Mouse (Mus musculus): ENCODE measurements around the gene Vegfa. TPM values are rescaled to one million over a fixed set of nuclear protein-coding genes. Genes with fewer than 3 reads are reported as not detected.
A peak's percentile ranks its signal among the peaks of the same experiment; 100 is the strongest.

The Vegfa gene
- not detected for polyA plus RNA-seq (2017; shearing (Covaris generic))

DNA sequence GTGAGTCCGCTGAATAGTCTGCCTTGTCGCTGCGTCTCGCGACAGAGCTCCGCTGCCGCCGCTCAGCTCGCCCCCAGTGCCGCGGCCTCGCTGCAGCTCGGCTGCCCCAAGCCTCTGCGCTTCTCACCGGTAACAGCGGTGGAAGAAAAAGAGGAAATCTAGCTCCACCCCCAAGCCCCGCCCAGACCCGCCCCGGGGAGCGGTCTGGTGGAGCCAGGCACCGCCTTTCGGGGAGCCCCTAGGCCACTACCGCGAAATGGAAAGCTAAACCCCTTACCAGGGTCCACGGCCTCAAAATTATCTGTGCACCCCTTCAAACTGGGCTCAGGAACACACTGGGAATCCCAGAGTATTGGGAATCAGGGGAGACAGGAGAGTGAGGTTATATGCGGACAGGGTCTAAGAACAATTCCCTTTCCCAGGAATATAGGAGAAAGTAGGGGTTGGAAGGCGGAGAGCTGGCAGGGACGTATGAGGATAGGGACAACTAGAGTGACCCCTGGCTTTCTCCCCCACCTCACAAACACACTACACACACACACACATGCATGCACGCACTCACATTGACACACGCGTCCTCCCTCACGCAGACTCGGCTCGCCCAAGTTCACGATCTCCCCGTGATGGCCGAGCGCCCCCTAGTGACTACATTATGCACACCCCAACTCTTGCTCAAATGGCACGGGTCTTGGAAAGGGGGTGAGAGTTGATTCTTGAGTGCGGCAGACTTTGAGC is at the start of gene Vegfa:
Gene Vegfa, minus strand, starts transcription at position 113 of the 735 bp plus-strand sequence.
- ATAC-seq = peak; percentile 73

DNA sequence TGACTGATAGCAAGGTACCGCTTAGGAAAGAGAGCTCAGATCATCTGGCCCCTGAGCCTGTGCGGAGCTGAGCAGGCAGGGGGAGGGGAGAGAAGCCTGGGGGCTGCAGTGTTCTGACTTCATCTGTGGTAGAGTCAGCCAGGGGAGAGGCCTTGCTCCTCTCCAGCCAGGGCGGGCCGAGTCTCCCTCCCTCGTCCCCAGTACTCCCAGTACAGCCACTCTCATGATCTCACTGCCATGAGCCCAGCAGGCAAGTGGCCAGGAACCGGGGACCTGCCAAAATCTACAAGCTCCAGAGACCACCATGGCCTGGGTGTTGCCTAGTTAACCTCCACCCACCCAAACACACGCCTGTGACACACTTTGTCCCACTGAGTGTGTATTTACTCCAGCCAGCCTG is 49.5 kb upstream of the Vegfa start:
- no peak for ATAC-seq

DNA sequence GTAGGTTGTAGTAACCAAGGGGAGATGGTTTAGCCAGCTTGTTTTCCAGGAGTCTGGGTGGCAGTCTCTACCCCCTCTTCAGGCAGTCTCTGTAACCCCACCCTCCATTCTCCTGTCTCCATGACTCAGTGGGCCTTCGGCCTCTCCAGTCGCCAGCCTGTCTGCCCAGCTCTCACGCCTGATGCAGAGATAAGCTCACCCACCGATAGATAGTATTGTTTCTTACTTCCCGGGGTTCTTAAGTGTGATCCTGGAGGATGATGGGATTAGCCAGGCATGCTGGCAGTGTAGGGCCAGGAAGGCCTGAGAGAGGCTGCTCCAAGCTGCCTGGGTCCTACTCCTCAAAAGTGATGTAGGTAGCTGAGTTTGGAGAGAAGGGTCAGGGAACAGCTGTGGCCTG is 48.9 kb upstream of the Vegfa start:
- no peak for ATAC-seq

DNA sequence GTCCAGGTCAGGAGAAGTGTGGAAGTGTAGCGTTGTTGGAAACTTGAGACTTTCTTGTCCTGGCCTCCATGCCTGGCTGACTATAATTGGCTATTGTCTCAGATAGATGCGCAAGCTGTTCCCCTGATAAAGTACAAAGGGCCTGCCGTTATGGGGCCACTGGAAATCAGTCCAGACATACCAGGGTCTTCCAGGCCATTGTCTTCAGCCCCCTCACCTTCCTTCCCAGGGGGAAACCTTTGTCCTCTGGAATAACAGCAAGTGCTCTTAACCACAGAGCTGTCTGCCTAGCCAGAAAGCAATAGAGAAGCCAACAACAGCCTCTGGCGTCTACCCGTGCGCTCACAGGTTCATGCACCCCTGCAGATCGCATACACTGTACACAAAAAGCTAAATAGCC is 48.2 kb upstream of the Vegfa start:
- no peak for ATAC-seq

DNA sequence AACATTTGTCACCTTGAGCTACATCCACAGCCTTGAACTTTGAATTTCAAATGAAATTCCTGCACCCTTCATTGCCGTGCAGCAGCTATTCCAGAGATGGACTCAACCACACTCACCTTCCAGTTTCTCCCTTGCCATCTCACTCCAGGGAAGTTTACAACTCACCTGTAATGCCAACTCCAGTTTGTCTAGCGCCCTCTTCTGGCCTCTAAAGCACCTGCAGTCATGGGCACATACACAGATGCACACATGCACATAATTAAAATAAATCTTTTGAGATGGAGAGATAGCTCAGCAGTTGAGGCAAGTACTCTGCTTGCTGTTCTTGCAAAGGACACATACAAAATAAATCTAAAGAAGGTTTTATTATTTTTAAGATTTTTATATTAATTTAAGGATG is 46.9 kb upstream of the Vegfa start:
- ATAC-seq = no peak

DNA sequence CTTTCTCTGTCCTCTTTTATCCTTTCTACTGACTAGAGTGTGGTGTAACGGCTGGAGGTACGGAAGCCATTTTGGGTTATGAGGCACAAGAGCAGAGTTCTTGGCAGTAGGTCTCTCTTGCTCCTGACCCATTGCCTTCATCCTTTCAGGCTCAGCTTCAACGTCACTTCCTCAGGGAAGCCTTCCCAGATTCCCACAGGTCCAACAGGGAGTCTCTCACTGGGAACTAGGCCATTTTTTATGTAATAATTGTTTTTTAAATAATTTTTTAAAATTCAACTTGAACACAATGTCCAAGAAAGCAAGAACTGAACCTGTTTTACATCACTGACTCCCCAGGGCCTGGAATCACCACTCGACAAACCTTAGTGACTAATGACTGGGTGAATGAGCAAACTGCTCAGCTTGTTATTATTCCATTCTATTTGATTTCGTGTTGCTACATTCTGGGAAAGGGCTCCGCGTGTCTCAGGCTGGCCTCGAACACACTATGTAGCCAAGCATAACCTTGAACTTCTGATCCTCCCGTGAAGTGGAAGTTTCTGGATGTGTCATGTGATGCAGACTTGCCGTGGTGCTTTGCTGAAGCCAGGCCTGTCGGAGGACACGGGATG is 45.9 kb upstream of the Vegfa start:
- ATAC-seq = no peak

DNA sequence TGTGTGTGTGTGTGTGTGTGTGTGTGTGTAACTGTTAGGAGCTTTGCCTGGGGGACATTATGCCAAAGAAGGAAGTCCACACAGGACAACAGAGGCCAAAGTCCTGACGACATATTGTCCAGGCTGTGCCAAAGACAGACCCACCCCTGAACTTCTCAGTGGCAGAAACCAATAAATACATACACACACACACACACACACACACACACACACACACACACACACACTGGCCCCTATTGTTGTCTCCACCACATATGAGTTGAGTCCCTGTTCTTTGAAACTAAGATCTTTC is 44.0 kb upstream of the Vegfa start:
- no peak for ATAC-seq

DNA sequence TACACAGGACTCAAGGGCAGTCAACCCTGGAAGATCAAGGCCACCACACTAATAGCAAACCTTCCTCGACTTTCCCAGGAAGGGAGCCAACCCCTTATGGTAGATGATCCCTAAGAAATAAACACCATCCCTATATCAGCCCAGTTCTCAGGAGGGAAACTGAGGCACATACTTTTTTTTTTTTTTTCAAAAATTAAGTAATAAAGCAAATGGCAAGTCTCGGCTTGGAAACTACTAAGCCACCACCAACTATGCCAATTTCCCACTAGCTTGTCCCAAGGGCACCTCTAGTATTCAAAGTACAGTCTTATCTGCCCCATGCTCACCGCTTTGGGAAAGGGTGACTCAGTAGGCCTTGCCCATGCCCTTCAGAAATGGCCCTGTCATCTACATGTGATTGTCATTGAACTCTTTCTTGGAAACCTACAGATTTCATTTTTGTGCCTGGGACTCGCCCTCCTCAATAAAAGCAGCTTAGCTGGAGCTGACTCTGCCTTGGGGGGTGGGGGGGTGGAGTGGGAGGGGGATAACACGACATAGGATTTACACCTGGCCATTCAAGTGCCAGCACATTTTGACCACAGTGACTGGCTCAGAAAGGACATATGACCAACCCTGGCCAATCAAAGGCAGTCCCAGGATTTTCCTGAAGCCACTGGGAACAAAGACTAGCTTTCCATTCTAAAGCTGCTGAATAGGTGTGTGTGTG is 43.5 kb upstream of the Vegfa start:
- no peak for ATAC-seq

DNA sequence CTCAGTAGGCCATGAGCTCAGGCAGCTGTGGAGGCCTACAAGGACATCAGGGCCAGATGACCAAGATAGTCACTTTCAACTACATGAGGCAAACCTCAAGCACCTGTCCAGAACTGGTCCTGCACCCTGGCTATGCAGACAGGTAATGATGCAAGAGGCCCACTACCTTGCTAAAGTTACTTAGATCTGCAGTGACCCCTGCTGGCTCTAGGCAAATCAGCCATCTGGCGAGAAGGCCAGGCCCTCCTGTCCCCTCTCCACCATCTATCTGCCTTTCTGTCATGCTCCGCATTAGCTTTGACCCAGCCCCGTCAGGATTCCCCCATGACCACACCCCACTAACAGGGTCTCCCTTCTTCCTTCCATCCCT is 42.9 kb upstream of the Vegfa start:
- ATAC-seq = no peak

DNA sequence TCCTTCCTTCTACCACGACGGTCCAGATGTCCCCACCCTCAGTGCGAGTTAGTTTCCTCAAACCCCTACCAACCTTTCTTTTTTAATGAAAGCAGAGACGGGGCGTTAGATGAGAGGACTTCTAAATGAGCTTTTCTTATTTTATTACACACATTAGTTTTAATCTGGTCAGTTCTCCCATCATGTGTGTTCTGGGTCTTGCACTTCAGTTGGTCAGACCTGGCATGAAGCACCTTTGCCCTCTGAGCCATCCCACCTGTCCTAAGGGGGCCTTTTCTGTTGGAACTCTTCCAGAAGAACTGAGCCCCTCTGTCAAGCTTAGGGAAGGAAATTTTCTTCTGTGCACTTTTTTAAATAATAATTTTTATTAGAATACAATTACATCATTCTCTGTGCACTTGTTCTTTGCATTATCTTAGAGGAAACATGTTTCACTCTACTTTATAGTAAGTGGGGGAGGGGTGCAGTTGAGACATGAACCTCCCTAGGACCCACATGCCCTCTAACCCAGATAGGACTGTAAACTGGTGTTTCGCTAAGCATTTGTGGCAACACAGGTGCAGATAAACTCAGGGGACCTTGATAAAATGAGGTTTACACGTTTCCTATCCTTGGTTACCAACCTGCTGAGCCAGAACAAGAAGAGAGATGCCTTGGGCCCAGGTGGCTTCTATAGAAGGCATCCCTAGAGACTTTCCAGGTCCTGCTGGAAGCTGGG is 42.4 kb upstream of the Vegfa start:
- no peak for ATAC-seq

DNA sequence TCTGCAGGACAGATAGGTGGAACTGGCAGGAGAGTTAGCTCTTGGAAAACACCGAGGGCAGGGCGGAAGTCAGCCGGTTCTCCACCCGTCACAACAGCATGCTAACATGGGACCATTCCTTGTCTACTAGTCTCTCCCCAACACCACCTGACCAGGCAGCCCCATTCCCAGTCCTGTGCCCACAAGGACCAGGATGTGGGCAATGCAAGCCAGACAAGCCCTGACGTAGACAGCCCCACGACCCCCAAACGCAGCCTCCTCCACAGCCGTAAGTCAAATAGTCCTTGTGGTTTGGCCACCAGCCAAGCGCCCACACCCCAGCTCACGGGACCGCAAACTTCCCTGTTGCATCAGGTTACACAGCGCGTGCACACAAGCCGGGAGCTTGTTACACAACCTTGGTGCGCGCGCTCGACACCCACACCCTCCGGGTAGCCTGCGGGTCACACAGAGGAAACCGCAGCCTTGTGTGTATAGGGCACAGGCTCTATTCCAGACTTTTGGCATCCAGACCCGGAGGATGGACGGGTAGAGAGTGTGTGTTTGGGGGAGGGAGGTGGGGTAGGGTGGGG is 41.6 kb upstream of the Vegfa start:
- peak; percentile 80 for ATAC-seq

DNA sequence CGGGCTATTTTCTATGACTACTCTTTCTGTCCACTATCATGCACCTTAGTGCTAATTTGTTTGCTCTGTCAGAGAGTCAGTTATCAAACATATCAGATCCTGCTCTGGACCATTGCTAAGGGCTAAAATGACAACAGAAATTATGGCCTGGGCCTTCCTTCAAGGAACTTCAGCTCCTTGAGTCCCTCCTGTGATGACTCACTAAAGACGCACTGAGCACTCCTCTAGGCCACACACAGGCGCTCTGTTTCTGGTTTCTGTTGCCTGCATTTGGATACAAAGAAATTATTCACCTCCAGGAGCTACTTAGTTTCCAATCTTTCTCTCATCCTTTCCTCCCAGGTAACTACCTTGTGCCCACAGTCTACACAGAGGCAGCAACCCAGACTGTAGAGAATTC is 39.4 kb upstream of the Vegfa start:
- ATAC-seq = no peak

DNA sequence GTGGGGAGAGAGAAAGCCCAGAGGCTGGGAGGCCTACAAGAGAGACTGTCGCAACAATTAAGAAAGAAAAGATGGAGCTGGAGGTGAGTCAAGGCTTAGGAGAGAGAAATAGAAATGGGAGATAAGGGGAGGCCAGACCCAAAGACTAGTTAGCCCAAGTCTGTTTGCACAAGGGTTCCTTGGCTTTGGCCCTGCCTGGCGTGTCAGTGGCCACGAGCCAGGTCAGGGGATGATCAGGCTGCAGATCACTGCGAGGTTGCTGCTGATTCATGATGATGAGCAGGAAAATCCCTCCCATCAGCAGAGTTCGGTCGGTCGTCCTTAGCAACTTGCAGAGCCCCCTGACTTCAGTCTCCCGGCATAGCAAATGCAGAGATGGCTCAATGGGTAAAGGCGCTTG is 37.9 kb upstream of the Vegfa start:
- ATAC-seq = no peak

DNA sequence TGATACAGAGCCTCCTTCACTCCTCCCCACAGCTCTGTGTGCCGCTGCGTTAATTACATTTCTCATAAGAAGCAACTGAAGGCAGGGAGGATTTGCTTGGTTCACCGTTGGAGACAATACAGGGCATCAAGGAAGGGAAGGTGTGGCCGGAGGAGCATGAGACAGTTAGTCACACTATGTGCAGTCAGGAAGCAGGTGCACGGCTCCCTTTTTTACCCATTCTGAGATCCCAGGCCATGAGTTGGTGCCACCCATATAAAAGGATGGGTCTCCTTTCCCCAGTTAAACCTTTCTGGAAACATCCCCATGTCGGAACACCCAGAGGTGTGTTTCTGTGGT is 31.8 kb upstream of the Vegfa start:
- ATAC-seq = no peak

DNA sequence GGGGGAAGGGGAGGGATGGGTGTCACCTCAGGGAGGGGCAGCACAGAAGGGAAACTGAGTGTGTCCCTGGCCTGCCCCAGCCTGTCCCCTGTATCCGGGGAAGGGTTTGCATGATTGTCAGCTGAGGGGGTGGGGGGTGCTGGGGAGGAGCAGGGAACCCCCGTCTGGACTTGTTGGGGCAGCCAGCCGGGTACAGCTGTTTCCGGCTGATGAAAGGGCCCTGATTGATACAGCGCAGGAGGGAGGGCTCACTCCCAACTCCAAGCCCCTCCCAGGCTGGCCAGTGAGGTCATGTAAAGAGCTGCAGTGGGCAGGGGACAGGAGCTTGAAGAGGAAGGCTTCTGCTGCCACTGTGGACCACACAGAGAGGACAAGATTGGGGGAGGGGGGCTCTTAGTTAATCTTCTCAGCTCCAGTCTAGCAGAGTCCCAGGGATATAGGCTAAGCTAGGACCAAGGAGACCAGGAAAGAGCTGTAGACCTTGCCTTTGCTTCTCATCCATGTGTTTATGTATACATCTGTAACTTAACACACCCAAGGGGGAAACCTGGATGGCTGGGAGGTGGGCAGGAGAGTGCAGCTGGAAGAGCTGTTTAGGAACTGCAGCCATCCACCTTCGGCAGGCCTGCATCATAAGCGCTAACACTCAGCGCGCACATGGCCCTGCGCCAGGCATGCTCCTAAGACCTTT is 31.3 kb upstream of the Vegfa start:
- no peak for ATAC-seq

DNA sequence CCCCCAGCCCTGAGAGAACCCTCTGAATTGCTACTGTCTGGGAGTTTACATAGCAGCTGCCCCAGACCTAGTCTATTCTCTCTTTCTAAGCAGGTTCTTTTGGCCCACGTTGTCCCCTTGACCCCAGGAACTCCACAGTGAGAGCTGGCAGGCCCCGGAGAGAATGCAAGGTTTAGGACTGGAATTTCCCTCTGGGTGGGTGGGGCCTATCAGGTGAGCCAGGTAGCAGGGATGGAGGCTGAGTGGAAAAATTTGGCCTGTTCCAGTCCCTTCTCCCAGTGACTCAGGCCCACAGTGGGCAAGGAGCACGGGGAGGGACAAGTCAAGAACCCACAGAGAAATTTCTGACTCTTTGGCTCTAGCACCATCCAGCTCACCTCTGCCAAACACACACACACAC is 28.1 kb upstream of the Vegfa start:
- no peak for ATAC-seq

DNA sequence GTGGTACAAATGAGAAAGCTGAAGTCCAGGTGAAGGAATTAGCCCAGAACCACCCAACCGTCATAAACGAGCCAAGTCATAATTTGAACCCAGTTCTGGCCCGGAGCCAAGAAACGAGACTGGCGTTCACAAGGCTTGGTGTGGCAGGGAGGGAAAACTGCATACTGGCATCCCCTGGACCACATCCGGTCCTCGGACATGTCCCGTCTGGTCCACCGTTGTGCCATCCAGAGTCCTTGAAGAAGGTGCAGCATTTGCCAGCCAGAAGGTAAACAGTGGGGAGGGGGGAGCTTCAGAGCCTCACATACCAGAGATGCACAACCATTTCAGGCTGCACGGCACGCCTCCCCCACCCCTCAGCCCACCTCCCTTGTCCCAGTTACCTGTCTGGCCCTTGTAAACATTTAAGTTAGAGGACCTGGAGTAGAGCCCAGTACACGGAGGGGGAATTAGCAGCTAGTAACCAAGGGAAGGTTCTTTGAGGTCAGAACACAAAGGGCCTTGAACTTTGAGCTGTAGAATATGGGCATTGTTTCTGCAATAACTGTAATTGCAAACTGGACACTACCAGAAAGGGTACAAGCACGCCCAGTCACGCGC is 27.2 kb upstream of the Vegfa start:
- no peak for ATAC-seq

DNA sequence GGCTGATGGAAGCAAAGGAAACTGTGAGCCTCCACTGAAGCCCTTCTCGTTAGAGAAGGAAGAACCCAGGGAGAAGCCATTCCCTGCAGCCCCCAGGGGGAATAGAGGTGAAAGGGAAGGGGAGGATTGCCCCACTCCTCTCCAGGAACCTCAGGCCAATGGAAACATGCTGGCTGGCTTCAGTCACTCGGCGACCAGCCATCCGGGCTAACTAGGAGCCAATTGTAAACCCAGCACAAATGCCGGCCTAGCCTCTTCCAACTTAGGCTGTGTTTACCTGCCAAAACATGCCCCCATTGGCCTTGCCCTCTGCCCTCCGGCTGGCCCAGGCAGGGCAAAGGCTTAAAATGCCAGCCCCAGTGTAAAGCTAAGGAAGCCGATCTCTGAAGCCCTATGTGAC is 24.1 kb upstream of the Vegfa start:
- no peak for ATAC-seq

DNA sequence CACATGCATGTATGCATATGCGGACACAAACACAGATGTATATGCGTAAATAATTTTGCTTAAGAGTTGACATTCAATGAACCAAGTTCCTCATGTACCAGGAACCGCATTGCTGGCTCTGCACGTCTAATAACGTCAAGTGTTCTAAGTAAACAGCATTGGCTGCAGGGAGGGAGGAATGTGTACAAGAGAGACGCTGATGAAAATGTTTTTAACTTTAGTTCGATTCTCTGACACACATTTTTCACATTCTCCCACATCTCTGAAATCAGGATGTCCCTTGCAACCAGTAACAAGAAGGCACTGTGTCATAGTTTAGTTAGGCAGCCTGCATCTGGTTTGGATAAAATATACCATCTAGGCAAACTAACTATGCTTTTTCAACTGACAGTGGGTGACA is 23.6 kb upstream of the Vegfa start:
- no peak for ATAC-seq

DNA sequence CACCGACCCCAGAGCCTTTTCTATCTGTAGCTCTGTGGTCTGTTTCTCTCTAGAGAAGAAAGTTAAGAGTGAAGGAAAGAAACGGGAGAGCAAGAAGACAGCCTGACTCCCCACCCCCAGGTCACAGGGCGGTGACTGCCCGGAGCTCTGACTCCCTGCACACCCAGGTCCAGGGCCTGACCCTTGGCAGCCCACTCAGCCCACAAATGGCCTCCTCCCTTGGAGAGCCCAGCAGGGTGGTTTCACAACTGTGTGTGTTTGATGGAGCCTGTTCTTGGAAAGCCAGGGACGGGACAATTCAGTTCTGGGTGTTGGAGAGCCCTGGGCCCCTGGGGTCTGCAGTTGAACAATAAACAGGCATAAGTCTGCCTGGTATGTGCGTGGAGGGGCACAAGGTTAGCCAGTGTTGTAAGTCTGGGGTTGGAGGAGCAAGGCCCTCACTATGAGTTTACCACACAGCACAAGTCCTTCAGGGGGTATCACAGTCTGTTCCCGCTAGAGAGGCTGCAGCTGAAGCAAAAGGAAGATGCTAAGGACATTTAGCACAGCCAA is 21.2 kb upstream of the Vegfa start:
- no peak for ATAC-seq

DNA sequence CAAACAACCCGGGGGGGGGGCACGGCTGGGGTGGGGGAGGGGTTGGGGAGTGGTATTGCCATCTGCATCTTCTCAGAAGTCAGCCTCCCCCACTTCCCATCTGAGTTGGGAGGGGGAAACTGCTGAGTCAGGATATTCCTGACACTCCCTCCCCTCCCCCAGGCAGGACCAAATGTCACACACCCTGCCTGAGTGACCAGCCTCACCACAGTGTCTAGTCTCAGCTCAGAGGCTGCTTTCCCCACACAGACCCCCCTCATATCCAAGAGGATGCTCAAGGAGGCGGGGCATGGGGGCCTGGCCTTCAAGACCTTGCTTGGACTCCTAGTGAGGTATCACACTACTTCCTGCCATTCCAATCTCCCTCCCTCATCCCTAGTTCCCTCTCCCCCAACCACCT is 20.0 kb upstream of the Vegfa start:
- ATAC-seq = no peak

DNA sequence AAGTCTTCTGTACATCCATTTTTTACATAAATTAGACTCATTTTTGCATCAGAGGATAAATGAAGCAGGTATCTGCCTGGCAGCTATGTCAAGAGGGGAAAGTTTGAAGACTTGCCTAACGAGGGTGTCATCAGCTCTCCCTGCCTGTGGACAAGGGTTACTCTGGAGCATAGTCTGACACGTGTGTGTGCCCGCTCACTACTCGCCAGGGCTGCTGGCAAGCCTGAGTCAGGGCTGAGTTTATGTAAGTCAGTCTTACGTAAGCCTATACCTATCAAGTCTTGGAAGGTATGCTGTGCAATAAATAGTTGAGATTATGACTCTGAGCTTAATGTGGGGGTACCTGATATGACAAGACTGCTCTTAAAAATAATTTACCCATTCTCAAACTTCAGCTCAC is 19.2 kb upstream of the Vegfa start:
- ATAC-seq = no peak

All from activated CD4-positive, CD25-positive, alpha-beta regulatory T cell, adult 4 months (primary cell).